Mouse (Mus musculus): ENCODE measurements around the gene Tbc1d8.
A peak's percentile ranks its signal among the peaks of the same experiment; 100 is the strongest.

Tbc1d8 gene

DNA sequence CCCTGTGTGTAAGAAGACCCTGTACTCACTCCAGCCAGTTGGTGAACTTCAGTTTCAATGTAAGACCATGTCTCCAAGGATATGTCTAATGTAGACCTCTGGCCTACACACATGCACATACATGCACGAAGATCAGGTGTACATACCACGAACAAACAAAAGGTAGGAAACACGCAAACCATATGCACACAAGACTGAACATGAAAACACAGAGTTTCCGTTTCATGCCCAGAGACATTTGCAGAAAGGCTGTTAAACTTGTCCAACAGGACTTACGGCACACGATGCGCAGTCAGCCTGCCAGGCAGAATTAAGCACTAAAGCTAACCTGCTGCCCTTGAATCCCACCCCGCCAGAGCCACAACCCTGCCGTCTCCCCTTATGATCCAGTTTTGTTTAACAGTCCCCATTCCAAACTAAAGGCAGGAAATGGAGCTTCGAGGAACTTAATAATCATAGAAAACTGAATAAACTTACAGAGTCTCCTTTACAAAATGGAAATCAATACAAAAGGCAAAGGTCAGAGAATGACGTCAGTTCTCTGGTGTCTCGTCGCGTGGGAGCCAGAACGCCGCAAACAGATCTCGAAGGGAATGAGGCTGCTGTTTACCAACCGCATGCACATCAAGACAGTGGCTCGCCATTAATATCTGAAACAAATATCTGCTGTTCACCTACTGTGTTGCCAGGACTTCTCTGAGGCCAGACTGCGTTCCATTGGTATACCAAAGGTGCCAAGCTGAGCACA is 33.1 kb downstream of the Tbc1d8 start:
- no peak for DNase-seq

- DNase-seq = no peak
Observed at GRCm38 (mm10) chr1:39443764-39444163, 34.8 kb downstream of the Tbc1d8 start.

- DNase-seq = peak in 1 of 2 experiments; percentile 42
Observed at GRCm38 (mm10) chr1:39441686-39442085, 36.9 kb downstream of the Tbc1d8 start.

GRCm38 (mm10) chr1:39439661-39440548 is 38.6 kb downstream of the Tbc1d8 start:
- DNase-seq = peak; percentile 53 to 55

DNA sequence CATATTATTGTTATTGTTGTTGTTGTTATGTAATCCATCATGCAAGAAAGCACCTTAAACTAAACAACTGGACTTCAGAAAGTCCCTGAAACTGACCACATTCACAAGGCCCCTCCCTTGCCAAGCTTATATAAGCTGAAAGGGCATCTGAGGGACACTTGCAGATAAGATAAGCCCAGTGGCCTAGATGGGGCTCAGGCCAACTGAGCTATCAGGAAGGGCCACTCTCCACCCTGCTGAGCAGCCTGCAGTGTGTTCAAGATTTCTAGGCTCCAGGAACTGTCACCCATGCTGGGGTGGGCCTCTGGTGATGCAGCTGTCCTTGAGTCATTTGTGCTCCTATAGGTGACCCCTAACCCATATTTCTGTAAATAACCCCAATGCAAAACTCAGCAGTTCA is 39.9 kb downstream of the Tbc1d8 start:
- DNase-seq = no peak

GRCm38 (mm10) chr1:39434264-39434663 is 44.3 kb downstream of the Tbc1d8 start:
- no peak for DNase-seq

DNA sequence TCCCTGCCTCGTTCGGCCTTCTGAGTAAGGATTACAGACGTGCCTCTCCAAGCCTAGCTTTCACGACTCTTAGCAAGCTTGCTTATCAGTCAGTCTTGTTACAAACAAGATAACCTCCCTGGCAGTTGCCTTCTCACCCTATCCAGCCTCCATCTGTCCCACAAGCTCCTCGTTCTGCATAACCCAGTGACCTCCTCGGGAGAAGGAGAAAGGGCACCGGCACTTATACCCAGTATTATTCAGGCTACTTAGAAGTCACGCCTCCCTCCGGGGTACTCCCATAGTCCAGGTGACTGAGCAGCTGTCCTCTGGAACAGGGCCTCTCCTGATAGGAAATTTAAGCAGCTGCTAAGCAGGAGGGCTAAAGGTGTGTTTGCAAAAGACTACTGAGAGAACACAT is 48.5 kb downstream of the Tbc1d8 start:
- no peak for DNase-seq

GRCm38 (mm10) chr1:39429015-39429414 is 49.5 kb downstream of the Tbc1d8 start:
- DNase-seq = no peak

DNA sequence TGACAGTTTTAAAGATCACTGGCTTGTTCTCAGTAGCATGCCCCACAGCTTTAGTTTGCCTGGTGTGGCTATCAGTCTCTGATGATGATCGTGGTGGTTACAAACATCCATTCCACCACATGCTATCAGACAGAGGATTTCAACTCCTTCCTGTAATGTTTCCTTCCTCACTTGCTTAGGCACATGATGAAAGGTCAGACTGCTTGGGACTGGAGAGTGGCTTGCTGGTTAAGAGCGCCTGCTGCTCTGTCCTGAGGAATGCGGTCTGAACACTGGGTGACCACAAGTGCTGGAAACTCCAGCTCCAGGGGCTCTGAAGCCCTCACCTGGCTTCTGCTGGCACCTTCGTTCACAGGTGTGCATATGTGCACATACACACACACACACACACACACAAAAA is 50.3 kb downstream of the Tbc1d8 start:
- no peak for DNase-seq

DNA sequence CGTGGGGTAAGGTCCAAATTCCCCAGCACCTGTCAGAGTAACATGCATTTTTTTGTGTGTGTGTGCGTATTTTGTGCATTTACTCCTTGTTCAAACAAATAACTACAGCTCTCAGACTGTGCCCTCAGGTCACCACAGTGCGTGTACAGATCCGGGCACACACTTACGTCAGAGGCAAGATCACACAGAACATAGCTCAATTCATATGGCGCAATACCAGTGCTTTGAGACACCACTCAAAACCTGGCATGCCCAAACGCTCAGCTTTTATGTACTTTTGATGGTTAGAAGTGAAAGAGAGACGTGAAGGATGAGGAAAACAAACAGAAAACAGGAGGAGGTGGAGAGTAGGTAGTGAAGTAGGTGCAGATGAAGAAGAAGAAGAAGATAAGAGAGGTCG is 53.1 kb downstream of the Tbc1d8 start:
- no peak for DNase-seq

- DNase-seq = no peak
Observed at GRCm38 (mm10) chr1:39420987-39421386, 57.6 kb downstream of the Tbc1d8 start.

DNA sequence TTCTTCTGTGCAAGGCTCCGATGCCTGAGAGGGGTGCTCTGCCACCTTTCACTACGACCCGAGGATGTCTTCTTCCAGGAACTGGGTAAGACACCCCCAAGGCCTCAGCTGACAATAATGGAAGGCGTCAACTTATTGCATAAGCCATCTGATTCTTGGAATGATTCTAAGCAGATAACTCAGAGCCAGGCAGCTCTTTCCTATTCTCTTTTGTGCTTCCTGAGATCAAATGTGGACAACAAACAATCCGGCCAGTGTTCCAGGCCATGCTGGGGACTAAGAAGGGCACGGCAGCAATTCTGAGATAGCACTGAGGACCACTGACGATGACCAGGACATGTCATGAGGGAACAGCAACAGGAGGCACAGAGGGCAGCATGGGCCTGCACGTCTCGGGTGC is 59.7 kb downstream of the Tbc1d8 start:
- no peak for DNase-seq

DNA sequence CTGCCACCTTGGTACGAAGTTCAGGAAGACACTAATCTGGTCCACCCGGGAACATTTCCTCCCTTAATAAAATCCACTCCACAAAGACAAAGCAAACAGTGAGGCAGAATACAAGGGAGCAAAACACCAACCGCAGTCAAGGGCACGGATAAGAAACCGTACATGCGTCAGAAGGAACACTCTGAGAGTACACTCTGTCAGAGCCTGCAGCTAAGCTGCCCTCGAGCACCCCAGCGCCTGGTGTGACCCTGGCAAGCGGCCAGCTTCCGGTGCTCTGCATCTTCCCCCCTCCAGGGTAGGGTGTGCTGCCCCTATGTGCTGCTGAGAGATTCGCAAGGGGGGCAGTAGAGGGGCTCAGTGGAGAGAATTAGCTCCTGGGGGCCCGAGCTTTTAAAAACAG is 60.7 kb downstream of the Tbc1d8 start:
- DNase-seq = no peak

DNA sequence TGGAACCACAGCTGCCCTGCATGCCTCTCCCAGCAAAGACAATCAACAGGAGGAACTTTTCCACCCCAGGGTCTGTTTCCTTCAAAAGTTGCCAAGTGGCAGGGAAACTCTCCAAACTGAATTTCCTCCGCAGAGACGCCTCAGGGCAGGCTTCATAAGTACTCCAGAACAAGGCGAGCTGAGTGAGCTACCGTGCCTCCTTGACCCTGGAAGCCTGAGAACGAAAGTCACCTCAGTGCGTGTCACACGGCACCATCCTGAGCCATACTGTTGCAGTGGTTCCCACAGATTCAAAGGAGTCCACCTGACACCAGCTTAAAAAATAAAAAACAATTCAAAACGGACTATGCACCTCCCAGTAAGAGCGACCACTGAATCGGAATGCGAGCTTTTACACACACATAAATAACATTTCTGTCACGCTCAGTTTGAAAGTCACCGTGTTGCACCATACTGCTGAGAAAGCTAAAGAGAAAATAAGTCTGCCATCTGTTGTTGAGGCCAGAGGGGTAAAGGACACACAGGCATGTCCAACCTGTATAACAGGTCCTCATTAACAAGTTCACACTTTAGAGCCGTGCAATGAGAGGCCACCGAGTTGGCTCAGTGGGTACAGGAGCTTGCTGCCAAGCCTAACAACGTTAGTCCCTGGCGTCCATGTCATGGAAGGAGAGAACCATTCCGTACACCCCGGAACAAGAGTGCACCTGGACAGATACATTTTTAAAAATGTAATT is 68.3 kb downstream of the Tbc1d8 start:
- peak in 1 of 2 experiments; percentile 25 for DNase-seq

GRCm38 (mm10) chr1:39408668-39409067 is 69.9 kb downstream of the Tbc1d8 start:
- no peak for DNase-seq

- DNase-seq = no peak
Observed at GRCm38 (mm10) chr1:39408123-39408522, 70.4 kb downstream of the Tbc1d8 start.

DNA sequence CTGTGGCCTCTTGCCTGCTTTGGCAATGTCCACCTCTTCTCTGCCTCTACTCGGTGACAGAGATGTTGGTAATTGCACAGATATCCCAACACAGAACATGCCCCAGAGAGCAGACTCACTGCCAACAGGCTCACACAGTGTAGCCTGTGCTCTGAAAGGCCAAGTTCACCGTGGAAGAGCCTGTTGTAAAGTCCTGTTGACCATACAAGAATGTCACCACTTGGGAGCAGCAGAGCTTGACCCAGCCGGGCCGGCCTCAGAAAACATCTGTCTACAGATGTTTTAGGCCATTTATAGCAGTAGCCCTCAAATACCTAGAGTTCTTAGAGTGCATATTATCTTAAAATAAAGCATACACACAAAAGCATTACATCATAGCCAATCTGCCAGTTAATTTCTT is 71.4 kb downstream of the Tbc1d8 start:
- no peak for DNase-seq

GRCm38 (mm10) chr1:39400173-39400572 is 78.4 kb downstream of the Tbc1d8 start:
- DNase-seq = no peak

DNA sequence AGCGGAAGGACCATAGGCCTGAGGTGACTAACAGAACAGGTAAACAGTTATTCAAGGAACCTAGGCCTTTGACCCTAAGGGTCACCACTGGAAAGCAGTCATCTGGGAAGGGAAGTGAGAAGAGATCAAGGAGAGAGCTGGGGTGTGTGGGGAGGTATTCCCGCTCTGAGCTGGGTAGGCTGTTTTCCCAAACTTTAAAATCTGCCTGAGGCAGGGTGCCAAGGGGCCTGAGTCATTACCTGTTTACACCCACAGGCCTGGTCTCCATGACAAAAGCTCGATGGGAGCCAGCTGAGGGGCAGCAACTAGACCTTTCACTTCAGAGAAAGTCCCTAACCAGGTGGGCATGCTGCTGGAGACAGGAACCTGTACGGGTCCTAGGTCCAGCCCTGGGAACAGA is 79.3 kb downstream of the Tbc1d8 start:
- DNase-seq = no peak

- no peak for DNase-seq
Observed at GRCm38 (mm10) chr1:39398284-39398683, 80.3 kb downstream of the Tbc1d8 start.

GRCm38 (mm10) chr1:39396347-39396746 is 82.2 kb downstream of the Tbc1d8 start:
- DNase-seq = no peak

DNA sequence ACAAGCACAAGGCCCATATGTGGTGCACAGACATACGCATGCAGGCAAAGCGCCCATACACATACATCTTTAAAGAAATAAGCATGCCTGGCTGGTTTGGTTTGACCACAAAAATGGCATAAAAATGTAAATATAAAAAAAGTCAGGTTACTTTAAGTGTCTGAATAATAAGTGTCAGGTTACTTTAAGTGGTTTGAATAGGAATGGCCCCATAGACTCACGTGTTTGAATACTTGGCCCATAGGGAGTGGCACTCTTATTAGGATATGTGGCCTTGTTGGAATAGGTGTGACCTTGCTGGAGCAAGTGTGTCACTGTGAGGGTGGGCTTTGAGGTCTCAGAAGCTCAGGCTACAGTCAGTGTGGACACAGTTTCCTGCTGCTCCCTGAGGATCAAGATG is 83.9 kb downstream of the Tbc1d8 start:
- no peak for DNase-seq

GRCm38 (mm10) chr1:39394096-39394495 is 84.5 kb downstream of the Tbc1d8 start:
- no peak for DNase-seq

All from cerebellum, postnatal 36 days (tissue).